Mouse (Mus musculus): ENCODE results near the gene Tex37. TPM values are rescaled to one million over a fixed set of nuclear protein-coding genes. Genes with fewer than 3 reads are reported as not detected.

Tex37 gene
- total RNA-seq (2015; ENCODE audit: low replicate concordance): not detected in 2 replicates
- total RNA-seq (2017; ENCODE audit: low replicate concordance): not detected in 2 replicates

DNA sequence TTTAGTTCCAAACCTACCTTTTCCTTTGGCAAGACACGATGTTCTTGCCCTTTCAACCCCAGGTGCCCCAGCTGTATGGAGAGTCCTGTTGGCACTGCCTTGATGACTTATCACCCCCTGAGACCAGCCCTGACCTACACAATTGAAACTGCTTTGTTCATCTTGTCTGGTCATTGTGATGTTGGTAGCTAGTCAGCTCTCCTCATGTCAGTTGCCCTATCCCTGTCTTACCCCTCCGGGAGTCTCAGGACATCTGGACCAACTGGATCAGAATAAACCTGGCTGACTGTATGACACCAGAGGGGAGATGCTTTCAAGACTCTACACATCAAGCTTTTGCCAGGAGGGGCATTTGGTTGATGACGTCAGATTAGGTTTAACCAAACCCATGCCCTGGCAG is at the start of gene Tex37:
Gene Tex37, minus strand, starts transcription at position 101 of the 400 bp plus-strand sequence.
- ATAC-seq (replicated peaks; ENCODE audit: low FRiP score, poor library complexity, severe bottlenecking): no peak

DNA sequence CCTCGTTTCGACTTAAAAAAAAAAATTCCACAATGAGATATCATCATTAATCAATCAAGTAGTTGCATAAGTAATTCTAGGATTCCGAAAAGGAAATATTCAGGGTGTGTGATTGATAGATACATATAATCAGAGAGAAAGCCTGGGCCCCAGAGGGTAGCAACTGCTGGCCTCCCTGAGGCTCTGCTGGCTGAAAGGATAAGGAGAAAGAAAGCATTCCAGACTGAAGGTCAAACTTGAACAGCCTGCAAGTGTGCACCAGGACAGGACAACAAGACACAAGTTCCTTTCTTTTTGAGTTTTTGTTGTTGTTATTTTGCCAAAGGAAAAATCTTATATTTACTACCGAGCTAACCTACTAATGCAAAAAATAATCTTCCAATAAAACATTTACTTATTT is 49.6 kb upstream of the Tex37 start:
- ATAC-seq (replicated peaks; ENCODE audit: low FRiP score, poor library complexity, severe bottlenecking): no peak

GRCm38 (mm10) chr6:70967422-70967821 is 48.7 kb upstream of the Tex37 start:
- ATAC-seq (replicated peaks; ENCODE audit: low FRiP score, poor library complexity, severe bottlenecking): no peak

DNA sequence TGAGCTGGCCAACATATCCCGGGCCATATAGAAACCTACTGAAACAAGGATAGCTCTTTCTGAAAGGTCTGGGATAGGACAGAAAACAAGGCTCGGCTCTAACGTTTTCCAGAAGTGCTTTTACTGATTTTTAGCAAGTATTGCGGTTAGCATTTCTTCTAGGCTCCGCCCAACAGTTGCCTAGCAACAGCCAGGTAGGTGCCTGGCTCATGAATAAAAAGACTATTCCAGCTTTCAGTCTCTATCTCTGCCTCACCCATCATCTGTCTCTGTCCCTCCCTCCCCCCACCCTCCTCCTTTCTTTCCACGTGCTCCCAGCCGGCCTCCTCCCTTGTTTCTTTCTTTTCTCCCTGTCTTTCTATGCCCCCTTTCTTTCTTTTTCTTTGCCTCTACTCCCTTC is 47.0 kb upstream of the Tex37 start:
- no peak for ATAC-seq (replicated peaks; ENCODE audit: low FRiP score, poor library complexity, severe bottlenecking)

- no peak for ATAC-seq (replicated peaks; ENCODE audit: low FRiP score, poor library complexity, severe bottlenecking)
These were observed 45.5 kb upstream of the Tex37 start for GRCm38 (mm10) chr6:70964116-70964830.

DNA sequence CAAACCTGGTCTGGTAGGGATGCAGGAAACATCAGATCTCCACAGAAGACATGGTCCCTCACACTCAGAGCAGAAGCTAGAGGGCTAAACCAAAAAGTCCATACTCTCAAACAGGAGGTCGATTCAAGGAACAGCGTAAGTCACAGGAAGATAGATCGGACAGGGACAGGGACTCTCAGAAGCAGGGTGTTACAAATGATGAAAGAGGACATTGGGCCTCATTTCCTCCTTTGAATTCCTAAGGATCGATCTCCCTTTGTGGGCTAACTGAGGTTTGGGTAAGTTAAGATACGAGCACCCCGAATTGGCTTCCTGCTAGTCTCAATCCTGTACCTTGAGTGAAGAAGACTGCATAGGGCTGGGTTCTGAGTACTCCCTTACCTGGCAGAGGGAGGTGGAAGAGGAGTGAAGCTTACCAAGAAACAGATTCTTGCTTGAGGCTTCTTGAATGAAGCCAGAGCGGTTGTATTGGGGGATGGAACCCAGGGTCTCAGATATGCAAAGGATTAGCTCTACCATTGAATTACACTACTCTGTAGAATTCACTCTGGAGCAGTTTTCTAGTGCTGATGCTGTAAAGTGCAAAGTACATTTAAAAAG is 38.7 kb upstream of the Tex37 start:
- no peak for ATAC-seq (replicated peaks; ENCODE audit: low FRiP score, poor library complexity, severe bottlenecking)

- ATAC-seq (replicated peaks; ENCODE audit: low FRiP score, poor library complexity, severe bottlenecking): no peak
These were observed 38.2 kb upstream of the Tex37 start for GRCm38 (mm10) chr6:70956936-70957335.

DNA sequence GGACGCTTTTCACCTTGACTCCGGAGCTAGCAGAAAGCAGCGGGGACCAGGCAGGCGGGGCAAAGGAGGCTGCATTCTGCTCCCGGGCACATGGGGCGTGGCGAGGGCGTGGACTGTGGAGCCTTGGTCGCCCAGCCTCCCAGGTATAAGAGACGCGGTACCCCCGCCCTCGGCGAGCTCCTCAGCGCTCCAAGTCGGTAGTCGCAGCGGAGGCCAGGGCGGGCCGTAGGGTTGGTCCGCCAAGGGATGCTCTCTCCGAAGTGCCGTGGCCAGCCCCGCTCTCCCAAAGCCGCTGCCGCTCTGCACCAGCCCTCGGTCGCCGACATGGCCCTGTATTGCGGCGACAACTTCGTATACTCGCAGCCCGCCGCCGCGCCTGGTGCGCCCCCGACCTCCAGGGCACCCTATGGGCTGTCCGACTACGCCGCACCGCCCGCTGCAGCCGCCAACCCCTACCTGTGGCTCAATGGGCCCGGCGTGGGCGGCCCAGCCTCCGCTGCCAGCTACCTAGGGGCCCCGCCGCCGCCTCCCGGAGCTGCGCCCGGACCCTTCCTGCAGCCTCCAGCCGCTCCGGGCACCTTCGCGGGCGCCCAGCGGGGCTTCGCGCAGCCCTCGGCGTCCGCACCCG is 37.7 kb upstream of the Tex37 start, which contains the start of gene Foxi3:
Gene Foxi3, plus strand, starts transcription at position 247 of the 628 bp plus-strand sequence.
- ATAC-seq (replicated peaks; ENCODE audit: low FRiP score, poor library complexity, severe bottlenecking): no peak

DNA sequence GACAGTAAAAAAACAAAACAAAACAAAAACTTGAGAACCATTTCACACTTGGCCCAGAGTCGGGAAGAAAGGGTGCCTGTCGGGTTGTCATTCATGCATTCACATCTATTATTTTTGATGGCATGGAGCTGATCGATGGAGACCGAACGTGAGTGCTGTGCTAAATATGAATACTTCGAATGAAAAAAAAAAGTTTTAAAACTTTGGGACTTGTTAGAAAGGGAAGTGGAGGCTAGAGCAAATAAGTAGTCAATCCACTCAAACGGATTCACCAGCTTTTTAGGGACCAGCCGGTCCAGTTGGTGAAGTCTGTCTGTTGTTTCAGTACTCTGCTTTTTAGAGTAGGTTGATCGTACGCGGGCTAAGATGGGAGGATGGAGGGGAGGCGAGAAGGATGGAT is 37.1 kb upstream of the Tex37 start:
- ATAC-seq (replicated peaks; ENCODE audit: low FRiP score, poor library complexity, severe bottlenecking): no peak

DNA sequence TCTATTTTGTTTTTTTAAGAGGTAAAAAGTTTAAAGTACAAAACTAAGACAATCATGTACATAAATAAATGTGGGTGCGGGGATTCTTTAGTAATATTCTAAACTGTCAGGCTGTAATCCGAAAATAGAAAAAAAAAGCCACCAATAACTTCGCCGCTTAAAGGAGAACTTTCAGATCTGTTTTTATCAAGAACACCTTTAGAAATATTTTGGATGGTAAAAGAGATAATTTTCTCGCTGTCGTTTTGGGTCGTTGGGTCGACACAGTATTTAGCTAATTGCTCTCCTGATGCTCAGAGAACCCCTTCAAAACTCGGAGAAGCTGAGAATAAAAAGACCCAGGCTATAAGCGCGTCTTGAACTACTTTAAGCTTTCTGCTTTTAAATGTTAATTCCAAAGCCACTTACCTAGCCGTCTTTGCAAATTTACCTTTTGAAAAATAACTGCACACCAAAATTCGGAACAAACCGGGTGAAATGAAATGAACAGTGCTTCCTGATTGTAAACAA is 36.6 kb upstream of the Tex37 start:
- ATAC-seq (replicated peaks; ENCODE audit: low FRiP score, poor library complexity, severe bottlenecking): no peak

- ATAC-seq (replicated peaks; ENCODE audit: low FRiP score, poor library complexity, severe bottlenecking): no peak
These were observed 35.3 kb upstream of the Tex37 start for GRCm38 (mm10) chr6:70954040-70954439.

DNA sequence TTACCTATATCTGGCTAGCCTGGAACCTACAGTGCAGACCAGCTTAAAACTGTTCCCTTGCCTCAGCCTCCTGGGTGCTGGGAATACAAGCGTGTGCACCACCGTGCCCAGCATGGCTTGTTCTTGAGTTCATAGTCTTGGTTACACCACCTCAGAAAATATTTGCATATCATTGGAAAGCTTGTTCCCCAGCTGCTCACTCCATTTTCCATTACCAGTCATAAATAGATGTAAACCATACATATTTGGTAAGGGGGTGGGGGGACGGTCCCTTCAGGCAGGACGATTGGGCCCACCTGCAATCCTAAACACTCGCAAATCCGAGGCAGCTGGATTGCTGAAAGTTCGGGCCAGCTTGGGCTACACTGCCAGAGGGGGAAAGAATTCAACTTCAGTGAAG is 34.5 kb upstream of the Tex37 start:
- ATAC-seq (replicated peaks; ENCODE audit: low FRiP score, poor library complexity, severe bottlenecking): no peak

GRCm38 (mm10) chr6:70931801-70932200 is 13.1 kb upstream of the Tex37 start:
- no peak for ATAC-seq (replicated peaks; ENCODE audit: low FRiP score, poor library complexity, severe bottlenecking)

DNA sequence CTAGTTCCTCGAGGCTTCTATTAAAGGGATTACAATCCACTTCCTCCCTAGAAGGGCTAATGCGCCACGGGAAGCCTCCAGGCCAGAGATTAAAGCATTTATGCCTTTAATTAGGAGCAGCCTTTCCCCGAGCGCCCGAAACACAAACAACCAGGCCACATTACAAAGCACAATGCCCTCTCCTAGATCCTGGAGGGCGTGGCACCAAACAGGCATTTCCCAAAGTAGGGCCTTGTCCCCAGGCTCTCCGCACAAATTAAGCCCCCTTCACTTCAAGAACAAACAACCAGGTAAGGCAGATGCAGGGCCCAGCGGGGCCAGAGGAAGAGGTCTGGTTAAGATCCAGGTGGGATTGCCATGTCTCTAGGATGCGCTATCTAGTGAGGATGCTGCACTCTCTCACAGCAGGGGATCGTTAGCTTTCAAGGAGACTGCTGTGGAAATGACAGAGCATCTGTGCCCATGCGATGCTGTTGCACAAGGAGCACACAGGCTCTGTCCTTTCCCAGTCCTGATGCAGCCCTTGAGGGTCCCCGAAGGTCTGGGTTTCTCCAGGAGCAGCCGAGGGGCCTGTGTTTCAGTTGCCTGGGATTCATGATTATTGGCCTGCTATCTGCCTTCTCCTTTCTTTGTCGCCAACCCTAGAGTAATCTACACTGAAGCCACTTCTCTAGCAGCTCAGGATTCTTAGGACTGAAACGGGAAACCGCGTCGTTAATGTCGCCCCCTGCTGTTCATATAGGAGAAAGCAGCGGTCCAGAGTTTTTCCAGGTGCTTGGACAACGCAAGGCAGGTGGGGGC is 2.7 kb upstream of the Tex37 start:
- peak; percentile 57; the same call in 1 of the 2 replicates for ATAC-seq (replicated peaks; ENCODE audit: low FRiP score, poor library complexity, severe bottlenecking)

GRCm38 (mm10) chr6:70912396-70912765 is 6.3 kb downstream of the Tex37 start:
- no peak for ATAC-seq (replicated peaks; ENCODE audit: low FRiP score, poor library complexity, severe bottlenecking)

GRCm38 (mm10) chr6:70911668-70912395 is 6.9 kb downstream of the Tex37 start:
- no peak for ATAC-seq (replicated peaks; ENCODE audit: low FRiP score, poor library complexity, severe bottlenecking)

DNA sequence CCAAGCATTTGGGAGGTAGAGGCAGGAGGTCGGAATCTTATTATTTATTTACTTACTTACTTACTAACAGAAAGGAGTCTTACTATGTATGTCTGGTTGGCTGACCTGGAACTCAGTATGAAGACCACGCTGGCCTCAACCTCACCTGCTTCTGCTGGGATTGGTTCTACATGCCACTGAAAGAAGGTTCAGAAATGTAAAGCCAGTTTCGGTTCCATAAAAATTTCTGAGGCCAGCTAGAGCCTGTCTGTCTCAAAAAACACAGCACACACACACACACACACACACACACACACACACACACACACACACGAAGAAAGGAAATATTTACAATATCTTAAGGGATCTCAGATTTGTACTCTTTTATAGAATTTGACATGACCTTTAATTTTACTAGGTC is 8.4 kb downstream of the Tex37 start:
- ATAC-seq (replicated peaks; ENCODE audit: low FRiP score, poor library complexity, severe bottlenecking): no peak

- ATAC-seq (replicated peaks; ENCODE audit: low FRiP score, poor library complexity, severe bottlenecking): no peak
These were observed 9.2 kb downstream of the Tex37 start for GRCm38 (mm10) chr6:70909572-70909971.

DNA sequence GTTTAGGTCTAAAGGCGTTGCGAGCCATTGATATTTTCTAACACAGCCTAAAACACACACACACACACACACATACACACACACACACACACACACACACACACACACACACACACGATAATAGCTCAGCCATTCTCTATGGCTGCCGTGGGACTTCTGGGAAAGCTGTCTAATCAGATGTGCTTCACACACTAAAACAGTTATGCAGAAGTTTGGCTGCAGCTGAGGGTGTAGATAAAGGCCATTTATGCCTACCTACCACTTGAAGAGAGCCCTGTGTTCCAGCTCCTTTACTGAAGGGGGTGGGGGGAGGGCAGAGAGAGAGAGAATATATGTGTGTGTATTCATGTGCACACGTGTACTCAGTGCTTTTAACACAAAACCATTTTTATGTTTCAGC is 15.0 kb downstream of the Tex37 start:
- ATAC-seq (replicated peaks; ENCODE audit: low FRiP score, poor library complexity, severe bottlenecking): no peak

Data from erythroid progenitor cell, adult 5-6 weeks (primary cell).